Mouse (Mus musculus) neural tube, embryonic 10.5 days (tissue): ENCODE data around the gene Tapbp.
A peak's percentile ranks its signal among the peaks of the same experiment; 100 is the strongest.
"Not testable (repeated sequence)": the region's sequence is repeated elsewhere in the genome, so short reads cannot be mapped to it uniquely, and the experiment has no call there.

ENCODE experiments used
- DNase-seq: peaks from one replicate; pipeline ENCODE4 v3.0.0-alpha.2; 2017; ENCODE audit warnings: low spot score; ENCODE audit errors: extremely low spot score

Gene Tapbp

GRCm38 (mm10) chr17:33903911-33904651 is 11.6 kb upstream of the Tapbp start:
- DNase-seq: not testable (repeated sequence)

DNA sequence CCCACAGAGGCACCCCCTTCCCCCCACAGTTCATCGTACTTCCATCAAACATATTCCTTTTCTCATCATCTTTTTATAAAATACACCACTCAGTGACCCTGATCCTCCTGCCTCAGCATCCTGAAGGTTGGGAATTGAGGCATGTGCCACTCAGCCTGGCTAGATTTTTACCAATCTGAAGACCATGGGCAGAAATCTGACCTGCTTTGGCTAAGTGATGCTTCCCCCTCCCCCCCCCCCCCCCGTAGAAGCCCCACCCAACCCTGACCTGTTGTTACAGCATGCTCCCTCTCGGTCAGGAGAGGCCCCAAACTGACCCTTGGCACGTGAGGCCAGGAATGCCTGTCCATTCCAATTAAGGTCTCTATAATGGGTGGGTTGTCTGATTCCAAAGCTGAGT is 10.9 kb upstream of the Tapbp start, which contains the start of gene Platr17:
Platr17 (plus strand) TSS at position 301 of the 400 bp plus-strand sequence.
- DNase-seq: not testable (repeated sequence)

DNA sequence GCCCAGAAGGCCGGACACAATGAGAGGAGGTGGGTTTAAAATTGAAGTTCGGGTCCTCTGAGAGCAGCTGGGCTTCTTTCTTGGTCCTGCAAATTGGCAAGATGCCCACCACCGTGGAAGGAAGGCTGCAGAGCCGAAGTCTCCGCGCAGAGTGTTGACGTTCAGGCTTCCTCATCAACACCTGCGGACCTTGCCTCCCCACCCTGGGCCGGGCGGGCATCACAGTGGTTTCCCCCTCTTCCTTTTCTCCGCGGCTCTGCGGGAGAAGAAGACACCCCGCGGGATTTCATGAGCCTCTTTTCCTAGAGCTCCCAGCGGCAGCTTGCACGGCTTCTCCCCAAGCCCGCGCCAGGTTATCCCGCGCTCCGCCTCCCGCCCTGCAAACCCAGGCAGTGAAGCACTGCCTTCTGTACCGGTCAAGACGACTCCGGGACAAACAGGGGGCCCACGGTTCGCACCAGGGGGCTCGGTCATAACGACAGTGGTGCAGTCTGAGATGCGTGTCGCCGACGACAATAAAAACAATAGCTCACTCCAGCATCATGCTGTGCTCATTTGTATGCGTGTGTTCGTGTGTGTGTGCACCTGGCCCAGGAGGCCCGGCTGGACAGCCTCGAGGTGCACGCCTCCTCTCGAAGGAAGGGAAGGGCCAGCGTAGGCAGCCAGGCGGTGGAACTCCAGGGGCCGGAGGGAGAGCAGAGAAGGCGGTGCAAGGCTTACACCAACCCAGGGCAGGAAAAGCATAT is 7.2 kb upstream of the Tapbp start:
- no peak for DNase-seq

DNA sequence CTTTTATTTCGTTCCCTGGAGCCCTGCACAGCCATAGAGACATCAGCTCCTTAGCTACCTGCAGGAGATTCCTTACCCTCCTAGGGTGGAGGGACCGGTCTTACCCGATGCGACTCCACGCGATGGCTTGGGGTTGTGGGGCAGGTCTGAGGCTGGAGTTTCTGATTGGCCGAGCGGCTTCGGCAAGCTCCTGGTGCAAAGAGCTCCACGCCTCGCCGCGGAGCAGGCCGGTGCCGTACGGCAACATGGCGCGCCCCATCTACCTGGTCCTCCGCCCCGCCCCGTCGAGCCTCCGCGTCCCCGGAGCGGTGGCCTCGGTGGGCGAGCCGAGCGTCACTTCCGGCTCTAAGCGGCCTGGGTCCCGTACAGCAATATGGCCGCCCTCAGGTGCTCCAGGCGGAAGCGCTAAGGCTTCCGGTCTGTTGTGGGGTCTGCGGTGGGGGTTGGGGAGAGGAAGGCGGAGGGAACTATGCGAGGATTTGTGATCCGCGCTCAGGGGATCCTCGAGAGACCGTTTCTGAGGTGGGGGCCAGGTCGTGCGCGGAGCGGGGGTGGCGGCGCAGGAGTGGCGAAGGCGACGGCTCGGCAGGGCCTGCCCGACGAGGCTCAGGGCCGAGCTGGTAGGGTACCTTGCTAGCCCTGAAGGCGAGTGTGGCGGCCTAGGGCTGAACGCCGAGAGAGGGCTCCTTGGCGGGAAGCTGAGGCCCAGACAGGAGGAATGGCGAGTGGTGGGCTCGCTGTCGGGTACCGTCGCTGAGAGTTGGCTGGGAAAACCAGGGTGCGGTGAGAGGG is 6.4 kb upstream of the Tapbp start, which contains the start of gene Daxx:
Daxx (plus strand) TSS at position 338 of the 792 bp plus-strand sequence.
- peak; percentile 98 for DNase-seq

- DNase-seq: no peak
These were observed 5.8 kb upstream of the Tapbp start for GRCm38 (mm10) chr17:33909869-33910250.

DNA sequence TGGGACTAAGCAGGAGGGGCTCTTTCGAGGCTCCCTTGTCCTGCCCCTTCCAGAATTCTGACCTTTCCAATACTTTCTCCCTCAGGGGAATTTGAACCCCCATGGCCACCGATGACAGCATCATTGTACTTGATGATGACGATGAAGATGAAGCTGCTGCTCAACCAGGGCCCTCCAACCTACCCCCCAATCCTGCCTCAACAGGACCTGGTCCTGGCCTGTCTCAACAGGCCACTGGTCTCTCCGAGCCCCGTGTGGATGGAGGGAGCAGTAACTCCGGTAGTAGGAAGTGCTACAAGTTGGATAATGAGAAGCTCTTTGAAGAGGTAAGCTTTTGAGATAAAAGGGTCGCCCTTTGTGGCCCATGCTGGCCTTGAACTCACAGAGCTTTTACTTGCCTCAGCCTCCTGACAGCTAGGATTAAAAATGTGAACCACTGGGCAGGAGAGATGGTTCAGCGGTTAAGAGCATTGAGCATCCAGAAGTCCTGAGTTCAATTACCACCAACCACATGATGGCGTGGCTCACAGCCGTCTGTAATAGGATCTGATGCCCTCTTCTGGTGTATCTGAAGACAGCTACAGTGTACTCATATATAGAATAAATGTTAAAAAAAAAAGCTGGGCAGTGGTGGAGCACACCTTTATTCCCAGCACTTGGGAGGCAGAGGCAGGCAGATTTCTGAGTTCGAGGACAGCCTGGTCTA is 5.2 kb upstream of the Tapbp start:
- DNase-seq: no peak

DNA sequence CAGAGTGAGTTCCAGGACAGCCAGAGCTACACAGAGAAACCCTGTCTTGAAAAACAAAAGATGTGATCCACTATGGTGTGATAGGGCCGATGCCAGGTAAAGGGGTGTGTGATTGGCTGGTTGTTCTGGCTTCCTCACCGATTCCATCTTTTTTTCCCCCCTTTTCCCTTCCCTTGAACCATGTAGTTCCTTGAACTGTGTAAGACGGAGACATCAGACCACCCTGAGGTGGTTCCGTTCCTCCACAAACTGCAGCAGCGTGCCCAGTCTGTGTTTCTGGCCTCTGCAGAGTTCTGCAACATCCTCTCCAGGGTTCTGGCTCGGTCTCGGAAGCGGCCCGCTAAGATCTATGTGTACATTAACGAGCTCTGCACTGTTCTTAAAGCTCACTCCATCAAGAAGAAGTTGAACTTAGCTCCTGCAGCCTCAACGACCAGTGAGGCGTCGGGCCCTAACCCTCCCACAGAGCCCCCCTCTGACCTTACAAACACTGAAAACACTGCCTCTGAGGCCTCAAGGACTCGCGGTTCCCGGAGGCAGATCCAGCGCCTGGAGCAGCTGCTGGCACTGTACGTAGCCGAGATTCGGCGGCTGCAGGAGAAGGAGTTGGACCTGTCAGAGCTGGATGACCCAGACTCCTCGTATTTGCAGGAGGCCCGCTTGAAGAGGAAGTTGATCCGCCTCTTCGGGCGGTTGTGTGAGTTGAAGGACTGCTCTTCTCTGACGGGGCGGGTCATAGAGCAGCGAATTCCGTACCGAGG is 4.5 kb upstream of the Tapbp start:
- no peak for DNase-seq

DNA sequence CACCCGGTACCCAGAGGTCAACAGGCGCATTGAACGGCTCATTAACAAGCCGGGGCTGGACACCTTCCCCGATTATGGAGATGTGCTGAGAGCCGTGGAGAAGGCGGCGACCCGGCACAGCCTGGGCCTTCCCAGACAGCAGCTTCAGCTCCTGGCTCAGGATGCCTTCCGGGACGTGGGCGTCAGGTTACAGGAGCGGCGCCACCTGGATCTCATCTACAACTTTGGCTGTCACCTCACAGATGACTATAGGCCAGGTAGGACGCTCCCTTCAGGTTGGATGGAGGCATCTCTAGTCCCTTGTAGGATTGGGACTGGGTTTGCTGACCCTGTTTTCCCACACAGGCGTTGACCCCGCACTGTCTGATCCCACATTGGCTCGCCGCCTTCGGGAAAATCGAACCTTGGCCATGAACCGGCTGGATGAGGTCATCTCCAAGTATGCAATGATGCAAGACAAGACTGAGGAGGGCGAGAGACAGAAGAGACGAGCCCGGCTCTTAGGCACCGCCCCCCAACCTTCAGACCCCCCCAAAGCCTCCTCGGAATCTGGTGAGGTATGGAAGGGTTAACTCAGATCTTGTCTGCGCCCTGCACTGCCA is 3.8 kb upstream of the Tapbp start:
- DNase-seq: no peak

DNA sequence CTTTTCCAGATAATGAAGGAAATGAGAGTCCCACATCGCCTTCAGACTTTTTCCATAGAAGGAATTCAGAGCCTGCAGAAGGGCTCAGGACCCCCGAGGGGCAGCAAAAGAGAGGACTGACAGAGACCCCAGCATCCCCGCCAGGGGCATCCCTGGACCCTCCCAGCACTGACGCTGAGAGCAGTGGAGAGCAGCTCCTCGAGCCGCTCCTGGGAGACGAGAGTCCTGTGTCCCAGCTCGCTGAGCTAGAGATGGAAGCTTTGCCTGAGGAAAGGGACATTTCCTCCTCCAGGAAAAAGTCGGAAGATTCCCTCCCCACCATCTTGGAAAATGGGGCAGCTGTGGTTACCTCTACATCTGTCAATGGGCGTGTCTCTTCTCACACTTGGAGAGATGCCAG is 2.4 kb upstream of the Tapbp start:
- no peak for DNase-seq

DNA sequence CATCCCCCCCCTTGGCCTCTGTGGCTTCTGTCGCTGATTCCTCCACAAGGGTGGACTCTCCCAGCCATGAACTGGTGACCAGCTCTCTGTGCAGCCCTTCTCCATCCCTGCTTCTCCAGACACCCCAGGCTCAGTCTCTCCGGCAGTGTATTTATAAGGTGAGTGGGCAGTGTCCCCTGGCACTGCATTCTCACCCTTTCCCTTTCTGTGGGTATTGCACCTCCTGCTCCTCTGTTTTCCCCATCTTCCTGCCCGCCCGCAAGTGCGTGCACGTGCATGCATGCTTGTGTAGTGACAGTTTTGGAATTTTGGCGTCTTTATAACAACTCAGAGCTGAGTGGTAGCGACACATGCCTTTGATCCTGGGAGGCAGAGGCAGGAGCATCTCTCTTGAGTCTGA is 1.8 kb upstream of the Tapbp start:
- no peak for DNase-seq

DNA sequence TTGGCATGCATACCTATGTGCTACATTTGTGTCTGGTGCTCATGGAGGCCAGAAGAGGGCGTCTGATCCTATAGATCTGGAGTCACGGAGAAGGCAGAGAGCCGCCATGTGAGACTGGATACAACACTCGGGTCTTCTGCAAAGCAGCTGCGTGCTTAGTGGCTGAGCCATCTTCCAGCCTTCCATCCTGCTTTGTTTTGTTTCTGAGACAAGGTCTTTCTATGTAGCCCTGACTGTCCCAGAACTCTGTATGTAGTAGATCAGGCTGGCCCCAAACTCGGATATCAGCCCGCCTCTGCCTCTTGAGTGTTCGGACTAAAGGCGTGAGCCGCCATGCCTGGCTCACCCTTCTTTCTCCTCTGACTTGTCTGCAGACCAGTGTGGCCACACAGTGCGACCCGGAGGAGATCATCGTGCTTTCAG is 719 bp upstream of the Tapbp start:
- DNase-seq: no peak

- DNase-seq: no peak
These were observed 595 bp downstream of the Tapbp start for GRCm38 (mm10) chr17:33916294-33916693.

DNA sequence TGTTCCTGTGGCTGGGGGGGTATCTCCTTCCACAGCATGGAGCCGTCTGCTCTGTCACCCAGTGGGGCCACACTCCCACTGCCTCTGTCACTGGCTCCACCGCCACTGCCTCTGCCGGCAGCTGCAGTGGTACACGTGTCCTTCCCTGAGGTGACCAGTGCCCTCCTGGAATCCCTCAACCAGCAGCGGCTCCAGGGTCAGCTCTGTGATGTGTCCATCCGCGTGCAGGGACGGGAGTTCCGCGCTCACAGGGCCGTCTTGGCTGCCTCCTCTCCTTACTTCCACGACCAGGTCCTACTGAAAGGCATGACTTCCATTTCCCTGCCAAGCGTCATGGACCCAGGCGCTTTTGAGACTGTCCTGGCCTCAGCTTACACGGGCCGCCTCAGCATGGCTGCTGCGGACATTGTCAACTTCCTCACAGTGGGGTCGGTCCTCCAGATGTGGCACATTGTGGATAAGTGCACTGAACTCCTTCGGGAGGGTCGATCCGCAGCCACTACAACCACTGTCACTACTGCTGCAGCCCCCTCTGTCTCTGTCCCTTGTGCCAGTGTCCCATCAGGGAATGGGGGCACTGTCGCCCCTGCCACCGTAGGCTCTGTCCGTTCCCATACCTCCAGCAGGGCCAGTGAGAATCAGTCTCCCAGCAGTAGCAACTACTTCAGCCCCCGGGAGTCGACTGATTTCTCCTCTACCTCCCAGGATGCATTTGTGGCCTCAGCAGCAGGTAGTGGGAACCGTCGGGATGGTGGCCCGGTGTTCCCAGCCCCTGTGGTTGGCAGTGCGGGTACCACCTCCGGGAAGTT is 1.4 kb downstream of the Tapbp start:
- no peak for DNase-seq

DNA sequence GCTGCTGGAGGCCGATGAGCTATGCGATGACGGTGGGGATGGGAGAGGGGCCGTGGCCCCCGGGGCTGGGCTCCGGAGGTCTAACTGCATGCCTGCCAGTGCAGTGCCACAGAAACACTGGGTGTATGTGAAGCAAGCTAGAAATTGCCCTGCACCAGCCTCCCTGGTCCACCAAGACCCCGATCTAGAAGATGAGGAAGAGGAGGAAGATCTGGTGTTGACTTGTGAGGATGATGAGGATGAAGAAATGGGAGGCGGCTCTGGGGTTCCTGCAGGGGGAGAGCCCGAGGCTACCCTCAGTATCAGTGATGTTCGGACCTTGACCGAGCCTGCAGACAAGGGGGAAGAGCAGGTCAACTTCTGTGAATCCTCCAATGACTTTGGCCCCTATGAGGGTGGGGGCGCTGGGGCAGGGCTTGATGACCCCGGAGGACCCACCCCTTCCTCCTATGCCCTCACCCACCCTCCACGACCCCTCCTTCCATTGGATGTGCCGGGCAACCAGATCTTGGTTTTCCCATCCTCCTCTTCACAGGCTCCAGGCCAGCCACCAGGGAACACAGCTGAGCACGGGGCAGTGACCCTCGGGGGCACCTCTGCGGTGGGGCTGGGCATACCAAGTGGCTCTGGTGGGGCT is 2.1 kb downstream of the Tapbp start:
- DNase-seq: no peak

GRCm38 (mm10) chr17:33918293-33919203 is 2.8 kb downstream of the Tapbp start:
- DNase-seq: no peak

DNA sequence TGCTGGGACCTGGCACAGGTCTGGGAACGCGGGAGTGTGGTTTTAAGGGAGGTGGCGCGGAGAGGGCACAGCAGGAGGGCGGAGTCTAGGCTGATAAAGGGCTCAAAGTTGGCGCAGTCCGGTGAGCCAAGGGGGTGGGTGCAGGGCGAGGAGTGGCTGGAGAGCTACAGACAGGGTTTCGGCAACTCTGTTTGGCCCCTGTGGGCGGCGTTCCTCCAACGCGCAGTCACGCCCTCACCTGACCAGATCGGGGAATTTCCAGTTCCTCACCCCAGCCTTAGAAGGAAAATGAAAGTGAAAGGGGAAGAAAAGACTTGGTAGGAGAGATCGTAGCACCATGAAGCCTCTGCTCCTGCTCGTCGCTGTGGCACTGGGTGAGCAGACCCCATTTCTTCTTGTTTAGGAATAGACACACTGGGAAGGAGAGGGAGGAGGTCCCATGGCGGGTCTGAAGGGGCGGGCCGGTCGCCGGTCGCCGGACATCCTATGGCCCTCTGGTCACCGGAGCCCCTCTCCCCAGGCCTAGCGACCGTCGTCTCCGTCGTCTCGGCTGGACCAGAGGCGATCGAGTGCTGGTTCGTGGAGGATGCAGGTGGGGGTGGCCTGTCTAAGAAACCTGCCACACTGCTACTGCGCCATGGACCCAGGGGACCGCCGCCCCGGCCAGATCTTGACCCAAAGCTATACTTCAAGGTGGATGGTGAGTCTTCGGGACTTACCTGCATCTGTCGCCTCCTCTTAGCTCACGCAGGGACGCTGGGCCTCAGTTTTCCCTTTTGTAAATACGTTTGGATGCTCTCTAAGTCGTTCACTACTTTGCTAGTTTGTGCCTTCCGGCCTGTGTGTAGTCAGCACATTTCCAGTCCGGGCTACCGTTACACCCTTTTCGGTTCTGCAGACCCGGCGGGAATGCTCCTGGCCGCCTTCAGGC is 3.9 kb downstream of the Tapbp start:
- peak; percentile 51 for DNase-seq
